Mouse (Mus musculus) CH12.LX (cell line): ENCODE results near the gene Patj.

Source experiments
- CTCF ChIP-seq, 2 experiments: IDR thresholded peaks in 1 of 2; conservative IDR thresholded peaks in 1 of 2; 2 replicates each; pipeline ENCODE4 v1.5.1; 2011 to 2012; ENCODE audit warnings: low read depth in 2 of 2, low read length in 2 of 2, improper control_type of control experiment in 1 of 2, inconsistent platforms in 1 of 2, mild to moderate bottlenecking in 1 of 2, moderate library complexity in 1 of 2
- E2F4 ChIP-seq: IDR thresholded peaks from 2 replicates; pipeline ENCODE4 v1.6.1; 2011; ENCODE audit warnings: low read depth, low read length, improper control_type of control experiment; ENCODE audit not compliant: insufficient replicate concordance
- ETS1 ChIP-seq: conservative IDR thresholded peaks from 2 replicates; pipeline ENCODE4 v1.6.1; 2012; ENCODE audit warnings: low read depth, mild to moderate bottlenecking, inconsistent platforms, low read length, improper control_type of control experiment, moderate library complexity
- KAT2A ChIP-seq: IDR thresholded peaks from 2 replicates; pipeline ENCODE4 v1.6.1; 2012; ENCODE audit warnings: low read length, improper control_type of control experiment, inconsistent platforms; ENCODE audit not compliant: insufficient replicate concordance
- MAFK ChIP-seq: IDR thresholded peaks from 2 replicates; pipeline ENCODE4 v1.6.1; 2011; ENCODE audit warnings: low read length, improper control_type of control experiment; ENCODE audit not compliant: insufficient replicate concordance
- MAZ ChIP-seq: IDR thresholded peaks from 2 replicates; pipeline ENCODE4 v1.6.1; 2012; ENCODE audit warnings: low read depth, mild to moderate bottlenecking, inconsistent platforms, low read length, improper control_type of control experiment, moderate library complexity
- MYC ChIP-seq: IDR thresholded peaks from 2 replicates; pipeline ENCODE4 v1.6.1; 2011; ENCODE audit warnings: low read depth, mild to moderate bottlenecking, improper control_type of control experiment, low read length
- POLR2A ChIP-seq: IDR thresholded peaks from 2 replicates; pipeline ENCODE4 v1.6.1; 2011; ENCODE audit warnings: low read depth, mild to moderate bottlenecking, improper control_type of control experiment, low read length
- POLR2AphosphoS2 ChIP-seq: IDR thresholded peaks from 2 replicates; pipeline ENCODE4 v1.6.1; 2011; ENCODE audit warnings: low read depth, low read length, improper control_type of control experiment
- RCOR1 ChIP-seq: conservative IDR thresholded peaks from 2 replicates; pipeline ENCODE4 v1.6.1; 2012; ENCODE audit warnings: low read depth, mild to moderate bottlenecking, inconsistent platforms, low read length, improper control_type of control experiment
- USF1 ChIP-seq: IDR thresholded peaks from 2 replicates; pipeline ENCODE4 v1.6.1; 2014; ENCODE audit warnings: low read depth, mild to moderate bottlenecking, inconsistent platforms, low read length, improper control_type of control experiment
- USF2 ChIP-seq: conservative IDR thresholded peaks from 2 replicates; pipeline ENCODE4 v1.6.1; 2011; ENCODE audit warnings: low read depth, low read length, improper control_type of control experiment
- ZMIZ1 ChIP-seq: IDR thresholded peaks from 2 replicates; pipeline ENCODE4 v1.6.1; 2012; ENCODE audit warnings: low read depth, mild to moderate bottlenecking, inconsistent platforms, low read length, improper control_type of control experiment
- ZNF384 ChIP-seq: IDR thresholded peaks from 2 replicates; pipeline ENCODE4 v1.6.1; 2012; ENCODE audit warnings: low read depth, low read length, improper control_type of control experiment, inconsistent platforms

DNA sequence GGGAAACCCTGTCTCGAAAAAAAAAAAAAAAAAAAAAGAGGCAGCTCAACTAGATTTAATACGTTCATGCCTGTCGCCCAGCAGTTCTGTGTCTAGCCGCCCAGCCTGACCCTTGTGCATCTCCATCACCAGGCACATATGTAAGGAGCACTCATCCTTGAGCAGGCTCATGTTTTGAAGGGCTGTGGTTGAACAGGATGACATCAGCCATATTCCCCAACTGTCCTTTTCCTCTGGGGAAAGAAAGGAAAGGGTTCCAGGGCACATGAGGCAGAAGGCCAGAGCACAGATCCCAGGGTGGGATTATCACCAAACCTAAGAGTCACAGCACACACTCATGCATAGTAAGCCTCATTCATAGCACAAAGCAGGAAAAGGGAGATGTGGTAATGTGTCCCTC, 302.3 kb downstream of the Patj start:
- no peak for TF ChIP-seq RCOR1
- no peak for TF ChIP-seq CTCF (conservative IDR thresholded peaks at IDR 0.05 in 1 of 2, IDR thresholded peaks at IDR 0.05 in 1 of 2; ENCODE audit: low read depth in 2 of 2, low read length in 2 of 2)
- TF ChIP-seq ZMIZ1, result no peak
- TF ChIP-seq USF1, result no peak
- TF ChIP-seq MAFK, result no peak
- no peak for TF ChIP-seq POLR2AphosphoS2
- no peak for TF ChIP-seq POLR2A
- no peak for TF ChIP-seq MAZ
- TF ChIP-seq KAT2A, result no peak
- TF ChIP-seq USF2, result no peak
- no peak for TF ChIP-seq ZNF384
- no peak for TF ChIP-seq ETS1
- TF ChIP-seq MYC, result no peak
- no peak for TF ChIP-seq E2F4
